Mouse (Mus musculus): ENCODE data around the gene Mei4. TPM values are rescaled to one million over a fixed set of nuclear protein-coding genes. Genes with fewer than 3 reads are reported as not detected.

Gene Mei4
- polyA plus RNA-seq, 1 experiment from 2014 or later = 1.4 TPM

DNA sequence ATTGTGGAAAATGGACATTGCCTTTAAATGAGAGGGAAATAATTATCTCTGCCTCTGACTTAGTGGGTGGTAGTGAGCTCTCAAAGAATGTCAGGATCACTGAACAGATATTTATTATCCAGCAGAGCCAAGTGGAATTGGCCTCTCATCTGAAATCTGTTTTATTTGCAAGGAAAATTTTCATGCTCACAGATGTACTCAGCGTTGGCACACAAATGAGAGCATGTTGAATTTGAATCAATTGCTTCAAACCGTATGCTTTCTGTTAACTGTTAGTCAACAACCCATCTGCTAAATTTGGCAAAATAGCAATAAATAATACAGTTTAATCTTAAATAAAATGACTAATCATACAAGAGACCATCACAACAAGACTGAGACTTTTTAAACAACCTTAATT is 181.0 kb downstream of the Mei4 start:
- Histone ChIP-seq H3K4me3 (ENCODE audit: low read depth, low read length) (no peak overlapping the region), H3K9ac (ENCODE audit: low read length) (no peak overlapping the region), H3K4me1 (replicated peaks; ENCODE audit: control insufficient read depth, insufficient read depth, low read length) (no peaks in the 10 kb centered on the region), H3K36me3 (ENCODE audit: control insufficient read depth, insufficient read depth, low read length) (no peaks in the 10 kb centered on the region), H3K9me3 (ENCODE audit: control insufficient read depth, low read length) (no peaks in the 10 kb centered on the region), H3K4me2 (ENCODE audit: low read depth, low read length, severe bottlenecking) (no peak overlapping the region), H3K27ac (ENCODE audit: low read depth, low read length) (no peak overlapping the region), H3K27me3 (ENCODE audit: control insufficient read depth, insufficient read depth, low read length) (no peaks in the 10 kb centered on the region)
- DNase-seq (ENCODE audit: low spot score) = no peak
- 95% methylated on average over 2 of the region's 2 CpGs for WGBS
- ATAC-seq (replicated peaks; ENCODE audit: low FRiP score) = no peak

DNA sequence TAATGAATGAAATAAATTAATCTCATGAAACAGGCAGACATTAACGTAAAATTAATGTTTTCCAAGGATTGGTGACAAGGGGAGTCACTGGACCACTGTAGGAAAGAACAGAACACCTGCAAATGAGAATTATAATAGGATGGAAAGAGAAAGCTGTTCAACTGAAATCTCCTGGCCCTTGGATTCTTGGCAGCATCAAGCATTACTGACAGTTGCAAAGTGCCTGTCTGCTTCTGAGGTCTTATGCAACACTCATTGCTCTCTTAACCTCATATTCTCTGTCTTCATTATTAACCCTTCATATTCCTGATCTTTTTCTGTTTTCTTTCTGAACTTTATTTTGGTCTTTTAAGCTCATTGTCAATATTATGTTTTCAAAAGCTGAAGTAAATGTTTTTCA is 210.4 kb downstream of the Mei4 start:
- no peaks in the 10 kb centered on the region for H3K4me1 ChIP-seq (replicated peaks; ENCODE audit: control insufficient read depth, insufficient read depth, low read length)
- H3K9me3 ChIP-seq (ENCODE audit: control insufficient read depth, low read length) = no peaks in the 10 kb centered on the region
- DNase-seq (ENCODE audit: low spot score) (no peak), ATAC-seq (replicated peaks; ENCODE audit: low FRiP score) (no peak)
- H3K4me2 ChIP-seq (ENCODE audit: low read depth, low read length, severe bottlenecking) = no peak overlapping the region
- H3K36me3 ChIP-seq (ENCODE audit: control insufficient read depth, insufficient read depth, low read length) = no peaks in the 10 kb centered on the region
- H3K9ac ChIP-seq (ENCODE audit: low read length) = no peak overlapping the region
- WGBS = 71% methylated on average over 1 of the region's 1 CpGs
- no peak overlapping the region for H3K27ac ChIP-seq (ENCODE audit: low read depth, low read length)
- H3K4me3 ChIP-seq (ENCODE audit: low read depth, low read length) = no peak overlapping the region
- H3K27me3 ChIP-seq (ENCODE audit: control insufficient read depth, insufficient read depth, low read length) = no peaks in the 10 kb centered on the region

DNA sequence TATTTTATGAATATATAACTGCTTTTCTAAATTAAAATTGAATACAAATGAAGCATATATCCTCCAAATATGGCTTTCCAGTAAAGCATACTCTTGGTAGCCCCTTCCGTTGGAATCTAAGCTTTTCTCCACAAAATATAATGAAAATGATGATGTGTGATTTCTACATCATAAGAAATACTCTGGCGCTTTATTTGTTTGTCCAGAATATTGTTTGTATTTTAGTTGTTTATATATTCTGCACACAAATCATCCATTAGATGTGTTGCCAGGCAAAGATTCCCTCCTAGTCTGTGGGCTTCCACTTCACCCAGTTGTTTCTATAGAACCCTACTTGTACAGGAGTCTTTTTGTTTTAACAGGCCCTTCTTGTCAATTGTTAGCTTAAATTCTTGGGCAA is 211.8 kb downstream of the Mei4 start:
- Histone ChIP-seq H3K4me3 (ENCODE audit: low read depth, low read length) (no peak overlapping the region), H3K9me3 (ENCODE audit: control insufficient read depth, low read length) (no peaks in the 10 kb centered on the region), H3K27me3 (ENCODE audit: control insufficient read depth, insufficient read depth, low read length) (no peaks in the 10 kb centered on the region), H3K36me3 (ENCODE audit: control insufficient read depth, insufficient read depth, low read length) (no peaks in the 10 kb centered on the region), H3K4me2 (ENCODE audit: low read depth, low read length, severe bottlenecking) (no peak overlapping the region), H3K9ac (ENCODE audit: low read length) (no peak overlapping the region), H3K4me1 (replicated peaks; ENCODE audit: control insufficient read depth, insufficient read depth, low read length) (no peaks in the 10 kb centered on the region), H3K27ac (ENCODE audit: low read depth, low read length) (no peak overlapping the region)
- no peak for DNase-seq (ENCODE audit: low spot score)
- ATAC-seq (replicated peaks; ENCODE audit: low FRiP score) = no peak
- 91% methylated on average over 2 of the region's 2 CpGs for WGBS

DNA sequence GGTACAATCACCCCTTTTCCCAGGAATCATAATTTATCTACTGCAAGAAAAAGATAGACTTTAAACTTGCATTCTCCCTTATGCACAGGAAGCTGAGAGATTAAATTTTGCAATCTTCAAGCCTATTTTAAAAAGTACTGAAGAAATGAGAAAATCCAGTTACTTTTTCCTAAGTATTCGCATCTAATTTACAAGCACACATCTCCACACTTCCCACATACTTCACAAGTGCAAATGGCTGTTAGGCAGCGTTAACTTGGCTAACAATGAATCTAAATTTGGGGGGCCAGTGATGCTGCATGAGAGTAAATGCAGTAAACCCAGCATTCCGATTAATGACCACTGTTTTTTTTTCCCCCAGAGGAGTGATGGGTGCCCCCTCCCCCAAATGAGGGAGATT is 232.9 kb downstream of the Mei4 start:
- Histone ChIP-seq H3K9ac (ENCODE audit: low read length) (no peak overlapping the region), H3K4me1 (replicated peaks; ENCODE audit: control insufficient read depth, insufficient read depth, low read length) (no peaks in the 10 kb centered on the region), H3K9me3 (ENCODE audit: control insufficient read depth, low read length) (no peaks in the 10 kb centered on the region), H3K36me3 (ENCODE audit: control insufficient read depth, insufficient read depth, low read length) (no peaks in the 10 kb centered on the region), H3K27me3 (ENCODE audit: control insufficient read depth, insufficient read depth, low read length) (no peaks in the 10 kb centered on the region), H3K27ac (ENCODE audit: low read depth, low read length) (no peak overlapping the region), H3K4me2 (ENCODE audit: low read depth, low read length, severe bottlenecking) (no peak overlapping the region), H3K4me3 (ENCODE audit: low read depth, low read length) (no peak overlapping the region)
- ATAC-seq (replicated peaks; ENCODE audit: low FRiP score) = no peak
- no peak for DNase-seq (ENCODE audit: low spot score)
- 80% methylated on average over 3 of the region's 3 CpGs for WGBS

DNA sequence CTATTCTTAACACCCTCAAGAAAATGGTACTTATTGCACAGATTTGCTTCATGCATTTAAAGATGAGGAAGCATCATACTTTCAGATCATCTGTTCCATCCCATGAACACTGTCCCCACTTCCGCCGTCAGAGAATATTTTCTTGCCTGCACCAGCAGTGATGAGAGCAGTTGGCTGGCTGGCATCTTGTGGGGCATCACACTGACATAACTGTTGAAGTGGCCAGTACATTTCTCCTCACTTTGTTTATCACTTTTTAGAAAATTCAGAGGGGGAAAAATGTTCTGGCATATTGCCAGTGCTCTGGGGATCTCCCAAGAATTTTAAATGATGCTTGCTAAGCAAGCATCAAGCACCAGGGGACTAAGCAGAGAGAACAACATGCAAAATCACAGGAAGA is 251.4 kb downstream of the Mei4 start:
- WGBS = 91% methylated on average over 2 of the region's 2 CpGs
- H3K27ac ChIP-seq (ENCODE audit: low read depth, low read length) = no peak overlapping the region
- no peaks in the 10 kb centered on the region for H3K9me3 ChIP-seq (ENCODE audit: control insufficient read depth, low read length)
- no peak overlapping the region for H3K9ac ChIP-seq (ENCODE audit: low read length)
- H3K4me2 ChIP-seq (ENCODE audit: low read depth, low read length, severe bottlenecking) = no peak overlapping the region
- no peaks in the 10 kb centered on the region for H3K4me1 ChIP-seq (replicated peaks; ENCODE audit: control insufficient read depth, insufficient read depth, low read length)
- H3K36me3 ChIP-seq (ENCODE audit: control insufficient read depth, insufficient read depth, low read length) = no peaks in the 10 kb centered on the region
- no peak overlapping the region for H3K4me3 ChIP-seq (ENCODE audit: low read depth, low read length)
- H3K27me3 ChIP-seq (ENCODE audit: control insufficient read depth, insufficient read depth, low read length) = no peaks in the 10 kb centered on the region
- DNase-seq (ENCODE audit: low spot score) (no peak), ATAC-seq (replicated peaks; ENCODE audit: low FRiP score) (no peak)

DNA sequence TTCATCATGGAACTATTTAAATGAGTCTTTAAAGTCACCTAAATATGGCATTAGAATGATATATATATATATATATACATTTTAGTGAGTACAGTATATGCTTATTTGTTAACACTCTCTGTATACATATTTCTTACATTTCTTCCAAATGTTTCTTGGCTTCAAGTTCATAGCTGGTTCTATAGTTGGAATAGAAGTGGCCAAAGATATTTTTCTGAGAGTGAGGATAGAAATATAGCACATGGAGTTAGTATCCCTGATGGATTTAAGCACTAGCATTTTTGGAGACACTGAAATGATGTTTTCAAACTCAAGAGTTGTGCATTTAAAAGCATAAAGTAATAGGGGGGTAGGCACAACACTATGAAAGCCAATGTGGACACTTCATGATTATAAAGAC is 272.6 kb downstream of the Mei4 start:
- Histone ChIP-seq H3K27ac (ENCODE audit: low read depth, low read length) (no peak overlapping the region), H3K9me3 (ENCODE audit: control insufficient read depth, low read length) (no peaks in the 10 kb centered on the region), H3K4me2 (ENCODE audit: low read depth, low read length, severe bottlenecking) (no peak overlapping the region), H3K36me3 (ENCODE audit: control insufficient read depth, insufficient read depth, low read length) (no peaks in the 10 kb centered on the region), H3K27me3 (ENCODE audit: control insufficient read depth, insufficient read depth, low read length) (no peaks in the 10 kb centered on the region), H3K4me1 (replicated peaks; ENCODE audit: control insufficient read depth, insufficient read depth, low read length) (no peaks in the 10 kb centered on the region), H3K9ac (ENCODE audit: low read length) (no peak overlapping the region), H3K4me3 (ENCODE audit: low read depth, low read length) (no peak overlapping the region)
- DNase-seq (ENCODE audit: low spot score) (no peak), ATAC-seq (replicated peaks; ENCODE audit: low FRiP score) (no peak)

DNA sequence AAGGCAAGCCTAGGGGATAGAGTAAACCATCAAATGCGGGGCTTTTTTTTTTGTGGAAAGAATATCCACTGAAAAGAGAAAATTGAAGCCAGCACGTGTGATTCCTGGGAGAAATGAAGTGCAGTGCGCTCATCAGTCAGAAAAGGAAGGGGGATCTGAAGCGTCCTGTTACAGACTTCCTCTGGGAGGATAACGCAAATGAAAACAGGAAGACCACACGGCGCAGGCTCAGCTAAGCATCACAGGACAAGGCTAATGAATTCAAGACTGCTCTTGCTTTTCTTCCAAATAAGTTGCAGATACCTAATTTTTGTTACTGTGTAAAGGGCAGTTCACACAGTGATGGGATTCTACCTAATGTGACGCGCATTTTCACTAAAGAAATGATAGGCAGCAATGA is 296.7 kb downstream of the Mei4 start:
- no peak for ATAC-seq (replicated peaks; ENCODE audit: low FRiP score)
- H3K4me2 ChIP-seq (ENCODE audit: low read depth, low read length, severe bottlenecking) = no peak overlapping the region
- 57% methylated on average over 9 of the region's 9 CpGs for WGBS

DNA sequence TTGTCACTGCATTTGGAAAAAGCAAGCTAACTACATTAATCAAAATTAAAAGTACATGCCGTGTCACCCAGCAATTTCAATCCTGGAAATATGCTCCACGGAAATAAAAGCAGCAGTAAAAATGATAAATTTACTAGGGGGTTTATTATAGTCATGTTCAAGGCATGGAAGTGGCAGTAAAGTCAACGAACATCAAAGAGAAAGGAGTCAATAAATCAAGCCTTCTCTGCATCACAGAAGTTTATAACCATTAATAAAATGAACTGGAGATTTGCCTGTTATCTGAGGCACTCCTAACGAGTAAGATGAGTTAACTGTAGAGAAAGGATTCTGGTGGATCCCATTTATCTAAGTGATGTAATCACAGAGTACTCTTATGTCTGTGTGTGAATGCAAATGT is 298.9 kb downstream of the Mei4 start:
- 85% methylated on average over 4 of the region's 4 CpGs for WGBS
- H3K9me3 ChIP-seq (ENCODE audit: control insufficient read depth, low read length) = no peaks in the 10 kb centered on the region
- no peak overlapping the region for H3K9ac ChIP-seq (ENCODE audit: low read length)
- no peak overlapping the region for H3K27ac ChIP-seq (ENCODE audit: low read depth, low read length)
- H3K27me3 ChIP-seq (ENCODE audit: control insufficient read depth, insufficient read depth, low read length) = no peaks in the 10 kb centered on the region
- no peaks in the 10 kb centered on the region for H3K36me3 ChIP-seq (ENCODE audit: control insufficient read depth, insufficient read depth, low read length)
- DNase-seq (ENCODE audit: low spot score) (no peak), ATAC-seq (replicated peaks; ENCODE audit: low FRiP score) (no peak)
- no peak overlapping the region for H3K4me2 ChIP-seq (ENCODE audit: low read depth, low read length, severe bottlenecking)
- no peaks in the 10 kb centered on the region for H3K4me1 ChIP-seq (replicated peaks; ENCODE audit: control insufficient read depth, insufficient read depth, low read length)
- H3K4me3 ChIP-seq (ENCODE audit: low read depth, low read length) = no peak overlapping the region

More for the DNA sequence above, 296.7 kb downstream of the Mei4 start:
- Histone ChIP-seq H3K27ac (ENCODE audit: low read depth, low read length) (no peak overlapping the region), H3K4me1 (replicated peaks; ENCODE audit: control insufficient read depth, insufficient read depth, low read length) (no peaks in the 10 kb centered on the region), H3K36me3 (ENCODE audit: control insufficient read depth, insufficient read depth, low read length) (no peaks in the 10 kb centered on the region), H3K9ac (ENCODE audit: low read length) (no peak overlapping the region), H3K4me3 (ENCODE audit: low read depth, low read length) (no peak overlapping the region), H3K9me3 (ENCODE audit: control insufficient read depth, low read length) (no peaks in the 10 kb centered on the region), H3K27me3 (ENCODE audit: control insufficient read depth, insufficient read depth, low read length) (no peaks in the 10 kb centered on the region)
- DNase-seq (ENCODE audit: low spot score) = no peak

DNA sequence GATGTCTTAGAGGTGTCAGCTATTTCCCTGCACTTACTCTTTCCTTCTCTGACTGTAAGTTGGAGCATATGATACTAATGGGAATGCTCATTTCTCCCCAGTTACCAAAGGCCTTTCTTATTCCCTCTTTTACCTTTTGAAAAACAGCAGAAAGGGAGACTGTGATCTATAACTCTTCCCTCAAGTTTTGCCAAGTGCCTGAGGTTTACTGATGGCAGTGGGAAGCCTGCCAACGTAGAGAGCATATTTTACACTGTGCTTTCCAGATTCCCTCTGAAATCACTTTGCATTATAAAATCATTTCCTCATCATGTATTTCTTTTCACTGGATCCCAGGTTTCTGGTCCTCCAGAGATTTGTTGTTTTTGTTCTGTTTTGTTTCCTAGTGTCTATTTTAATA is 354.5 kb downstream of the Mei4 start:
- ATAC-seq (replicated peaks; ENCODE audit: low FRiP score) (no peak), DNase-seq (ENCODE audit: low spot score) (no peak)
- Histone ChIP-seq H3K9ac (ENCODE audit: low read length) (no peak overlapping the region), H3K27ac (ENCODE audit: low read depth, low read length) (no peak overlapping the region), H3K4me2 (ENCODE audit: low read depth, low read length, severe bottlenecking) (no peak overlapping the region), H3K4me1 (replicated peaks; ENCODE audit: control insufficient read depth, insufficient read depth, low read length) (no peaks in the 10 kb centered on the region), H3K36me3 (ENCODE audit: control insufficient read depth, insufficient read depth, low read length) (no peaks in the 10 kb centered on the region), H3K4me3 (ENCODE audit: low read depth, low read length) (no peak overlapping the region), H3K27me3 (ENCODE audit: control insufficient read depth, insufficient read depth, low read length) (no peaks in the 10 kb centered on the region), H3K9me3 (ENCODE audit: control insufficient read depth, low read length) (no peaks in the 10 kb centered on the region)
- WGBS = 90% methylated on average over 1 of the region's 1 CpGs
